Mouse (Mus musculus): ENCODE measurements at regions not wholly inside any gene's neighbourhood (a gene's known extent, or its start where the extent isn't known, plus 50 kb on each side); places are given as distances from the start of the nearest gene placed in this dataset.

DNA sequence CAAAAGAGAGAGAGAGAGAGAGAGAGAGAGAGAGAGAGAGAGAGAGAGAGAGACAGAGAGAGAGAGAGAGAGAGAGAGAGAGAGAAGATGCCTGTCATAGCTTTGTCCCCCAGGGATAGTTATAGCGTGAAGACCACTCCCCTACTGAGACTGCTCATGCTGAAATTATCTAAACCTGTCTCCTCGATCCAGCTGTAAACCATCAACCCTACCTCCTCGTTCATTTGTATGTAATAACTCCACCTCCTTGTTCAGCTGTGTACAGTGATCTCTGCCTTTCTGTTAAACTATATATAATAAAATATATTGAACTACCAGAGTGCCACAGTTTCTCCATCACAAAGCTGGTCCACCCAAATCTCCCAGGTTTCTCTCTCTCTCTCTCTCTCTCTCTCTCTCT is 53.2 kb upstream of the Cd180 start:
- no peaks in the 10 kb centered on the region for H3K27me3 ChIP-seq
- POLR2A ChIA-PET, result interaction anchor here (0.6 kb wide), 1 partner anchor 1071 kb away, joined by 3 read pairs; no protein-coding TSS in a partner anchor
- TF ChIP-seq CTCF (IDR thresholded peaks at IDR 0.05), result no peak
- DNase-seq (ENCODE audit: low read depth, low spot score) (no peak), ATAC-seq (no peak)
- CTCF ChIA-PET, result no interaction called here
- in situ Hi-C loops (cut with MboI; ENCODE audit: low pct_unique_long_range_greater_than_20kb), result loop anchor here (10.0 kb wide), 3 partner anchors 405 to 905 kb away; partner anchors contain the start of gene Pik3r1

Data from Patski (cell line).